Mouse (Mus musculus): Measurements from ENCODE around the gene Ifitm3.
"Not testable (repeated sequence)": the region's sequence is repeated elsewhere in the genome, so short reads cannot be mapped to it uniquely, and the experiment has no call there.

The Ifitm3 gene

DNA sequence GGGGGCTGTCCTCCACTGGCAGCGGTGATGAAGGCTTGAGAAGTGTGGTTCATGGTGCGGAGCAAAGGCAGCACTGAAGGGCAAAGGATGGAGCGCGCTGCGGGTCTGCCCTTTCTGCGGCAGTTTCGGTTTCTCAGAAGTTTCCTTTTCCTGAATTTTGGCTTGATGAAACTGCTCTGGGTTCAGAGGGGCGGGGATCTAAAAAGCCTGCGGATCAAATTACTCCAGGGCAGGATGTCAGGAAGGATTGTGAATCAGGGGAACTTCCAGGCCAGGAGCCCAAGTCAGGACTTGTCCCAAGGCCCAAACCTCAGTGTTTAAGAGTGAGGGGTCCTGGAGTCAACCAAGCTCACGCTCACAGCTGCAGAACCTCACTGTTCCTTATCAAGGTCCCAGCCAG lies at the start of gene Ifitm3:
Gene Ifitm3, minus strand, starts transcription at position 178 of the 400 bp plus-strand sequence.
- DNase-seq (ENCODE audit: low spot score in 2 of 2) = no peak

DNA sequence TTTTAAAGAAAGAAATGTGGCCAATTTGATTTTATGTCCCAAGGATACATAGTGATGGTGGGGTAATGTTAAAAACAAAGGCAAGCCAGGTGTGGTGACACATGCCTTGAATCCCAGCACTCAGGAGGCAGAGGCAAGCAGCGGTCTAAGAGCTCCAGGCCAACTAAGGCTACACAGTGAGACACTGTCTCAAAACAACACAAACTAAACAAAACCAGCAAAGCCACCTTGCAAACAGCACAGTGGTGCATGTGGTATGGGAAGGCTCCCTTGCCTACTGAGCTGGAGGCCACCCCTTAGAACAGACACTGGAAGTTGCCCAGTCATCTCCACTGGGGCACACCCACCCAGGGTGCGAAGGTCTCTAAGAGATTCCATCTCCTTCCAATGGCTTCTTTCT lies 49.4 kb upstream of the Ifitm3 start:
- no peak for DNase-seq (ENCODE audit: low spot score in 2 of 2)

DNA sequence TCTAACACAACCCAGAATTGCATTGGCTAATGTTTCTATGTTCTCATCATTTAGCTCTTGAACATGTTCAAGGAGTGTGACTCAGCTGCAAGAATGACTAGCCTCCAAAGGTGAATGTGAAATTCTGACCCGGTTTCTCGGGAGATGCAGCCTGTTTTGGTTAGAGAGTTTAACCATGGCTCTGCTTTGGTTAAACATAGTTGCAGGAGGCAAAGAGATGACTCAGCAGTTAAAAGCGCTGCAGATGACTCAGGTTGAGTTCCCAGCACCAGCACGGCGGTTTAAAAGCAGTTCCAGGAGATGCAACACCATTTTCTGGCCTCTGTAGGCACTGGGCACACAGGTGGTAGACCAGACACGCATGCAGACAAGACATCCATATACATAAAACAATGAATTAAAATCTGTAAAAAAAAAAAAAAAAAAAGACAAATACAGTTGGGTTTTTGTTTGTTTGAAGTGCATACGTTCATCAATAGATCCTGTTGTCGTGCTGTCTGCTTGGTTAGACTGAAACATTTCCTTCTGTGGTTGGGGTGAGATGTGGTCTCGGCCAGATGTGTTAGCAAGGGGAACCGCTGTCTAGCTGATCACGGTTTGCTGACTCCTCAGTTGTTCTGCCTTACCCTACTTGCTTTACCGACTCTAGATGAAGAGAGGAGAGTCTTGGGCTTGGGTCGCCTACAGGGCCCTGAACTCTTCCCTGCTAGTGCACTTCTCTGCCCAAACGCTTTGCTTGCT lies 48.2 kb upstream of the Ifitm3 start:
- DNase-seq (ENCODE audit: low spot score in 2 of 2) = no peak

DNA sequence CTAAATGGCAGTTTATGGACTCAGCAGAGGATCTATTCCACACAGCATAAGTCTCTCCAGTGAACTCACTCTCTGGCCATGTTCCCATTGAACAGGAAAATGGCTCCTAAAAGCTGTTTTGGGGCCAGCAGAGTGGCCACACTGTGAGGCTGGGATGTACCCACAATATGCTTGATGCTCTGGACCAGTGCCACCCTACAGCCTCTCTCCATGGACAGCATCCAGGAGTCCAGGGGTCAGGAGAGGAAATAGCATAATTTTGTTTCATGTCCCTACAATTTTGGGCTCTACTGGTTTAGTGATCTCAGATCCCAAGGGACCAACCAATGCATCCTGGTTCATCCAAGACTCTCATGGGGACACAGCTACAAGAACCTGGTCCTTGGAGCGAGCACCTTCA lies 47.0 kb upstream of the Ifitm3 start:
- DNase-seq (ENCODE audit: low spot score in 2 of 2) = no peak

DNA sequence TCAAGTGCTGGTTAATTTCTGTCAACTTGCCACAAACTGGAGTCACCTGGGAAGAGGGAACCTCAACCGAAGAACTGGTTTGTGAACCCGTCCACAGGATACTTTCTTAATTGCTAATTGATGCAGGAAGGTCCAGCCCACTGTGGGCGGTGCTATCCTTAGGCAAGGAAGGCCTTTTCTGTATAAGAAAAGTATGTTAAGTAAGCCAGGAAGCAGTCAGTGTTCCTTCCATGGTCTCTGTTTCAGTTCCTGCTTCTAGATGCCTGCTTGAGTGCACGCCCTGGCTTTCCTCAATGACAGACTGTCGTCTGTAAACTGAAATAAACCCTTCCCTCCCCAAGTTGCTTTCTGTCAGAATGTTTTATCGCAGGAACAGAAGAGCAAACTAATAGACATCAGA lies 46.4 kb upstream of the Ifitm3 start:
- no peak for DNase-seq (ENCODE audit: low spot score in 2 of 2)

DNA sequence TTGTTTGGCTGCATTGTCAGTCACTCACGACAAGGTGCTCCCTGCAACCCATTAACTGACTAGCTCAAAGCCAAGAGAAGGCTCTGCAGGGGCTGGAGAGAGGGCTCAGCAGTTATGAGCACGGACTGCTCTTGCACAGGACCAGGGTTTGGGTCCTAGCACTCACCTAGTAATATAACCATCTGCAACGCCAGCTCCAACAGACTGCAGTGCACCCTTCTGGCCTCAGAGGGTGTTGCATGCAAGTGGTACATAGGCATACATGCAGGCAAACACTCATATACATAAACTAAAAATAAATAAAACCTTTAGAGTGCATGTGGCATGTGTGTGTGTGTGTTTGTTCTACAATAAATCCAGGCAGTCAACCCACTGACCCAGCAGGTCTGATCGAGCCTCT lies 45.2 kb upstream of the Ifitm3 start:
- no peak for DNase-seq (ENCODE audit: low spot score in 2 of 2)

DNA sequence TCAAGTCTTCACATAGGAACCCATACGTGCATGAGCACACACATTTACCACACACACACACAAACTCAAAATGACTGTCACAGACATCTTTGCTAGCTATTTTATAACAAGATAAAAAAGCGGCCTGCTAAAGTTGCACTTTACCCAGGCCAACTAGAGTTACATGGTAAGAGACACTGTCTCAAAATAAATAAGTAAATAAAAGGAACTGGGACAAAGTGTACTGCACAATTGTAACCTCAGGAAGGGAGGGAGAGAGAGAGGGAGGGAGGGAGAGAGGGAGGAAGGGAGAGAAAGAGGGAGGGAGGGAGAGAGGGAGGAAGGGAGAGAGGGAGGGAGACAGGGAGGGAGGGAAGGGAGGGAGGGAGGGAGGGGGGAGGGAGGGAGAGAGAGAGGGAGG lies 41.9 kb upstream of the Ifitm3 start:
- no peak for DNase-seq (ENCODE audit: low spot score in 2 of 2)

DNA sequence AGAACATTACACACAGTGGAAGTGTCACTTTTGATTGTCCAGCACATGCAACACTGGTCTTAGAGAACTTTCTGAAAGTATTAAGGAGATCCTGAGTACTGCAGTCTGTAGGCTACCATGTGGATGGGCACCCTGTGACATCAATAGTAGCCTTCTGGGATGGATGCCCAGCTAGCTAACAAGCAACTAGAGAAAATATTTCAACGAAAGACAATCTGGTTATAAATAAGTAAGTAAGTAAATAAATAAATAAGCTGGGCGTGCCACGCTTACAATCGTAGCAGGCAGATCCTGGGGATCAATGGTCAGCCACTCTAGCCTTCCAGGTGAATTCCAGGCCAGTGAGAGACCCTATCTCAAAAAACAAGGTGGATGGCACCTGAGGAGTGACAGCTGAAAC lies 41.4 kb upstream of the Ifitm3 start:
- DNase-seq (ENCODE audit: low spot score in 2 of 2) = no peak

DNA sequence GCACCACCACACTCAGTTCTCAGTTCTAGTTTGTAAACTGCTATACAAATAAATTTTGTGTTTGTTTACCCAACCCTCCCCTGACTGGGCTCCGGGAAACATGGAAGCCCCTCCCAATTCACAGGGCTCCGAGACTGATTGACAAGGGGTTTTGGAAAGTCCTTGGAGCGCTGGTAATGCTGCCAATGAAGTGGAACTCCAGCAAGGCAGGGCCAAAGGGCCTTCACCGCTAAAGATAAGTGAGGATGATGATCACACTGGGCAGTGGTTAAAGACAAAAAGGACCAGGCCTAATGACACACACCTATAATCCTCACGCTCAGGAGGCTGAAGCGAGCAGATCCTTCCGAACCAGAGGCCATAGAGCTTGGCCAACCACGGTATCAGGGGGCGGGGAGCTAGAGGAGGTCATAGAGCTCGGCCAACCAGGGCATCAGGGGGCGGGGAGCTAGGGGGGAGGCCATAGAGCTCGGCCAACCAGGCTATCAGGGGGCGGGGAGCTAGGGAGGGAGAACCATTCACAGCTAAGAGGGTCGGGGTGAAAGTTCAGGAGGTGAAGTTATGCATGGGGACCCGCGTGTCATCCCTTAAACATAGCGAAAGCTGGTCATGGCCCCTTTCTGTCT lies 40.6 kb upstream of the Ifitm3 start:
- no peak for DNase-seq (ENCODE audit: low spot score in 2 of 2)

DNA sequence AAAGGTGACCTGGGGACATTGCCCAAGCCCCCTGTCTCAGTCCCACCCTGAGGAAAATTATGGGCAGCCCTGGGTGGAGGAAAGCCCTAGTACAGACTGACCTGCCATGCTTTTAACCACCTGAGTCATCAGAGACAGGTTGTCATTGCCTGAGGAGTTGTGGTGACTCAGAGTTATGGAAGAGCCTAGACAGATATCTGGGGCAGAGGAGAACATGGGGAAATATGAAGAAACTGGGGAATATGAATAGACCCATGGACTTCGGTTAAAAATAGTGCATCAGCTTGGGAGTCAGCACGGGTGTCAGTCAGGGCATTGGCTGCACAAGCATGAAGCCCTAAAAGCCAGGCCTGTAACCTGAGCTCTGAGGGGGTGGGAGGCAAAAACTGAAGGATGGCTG lies 38.8 kb upstream of the Ifitm3 start:
- DNase-seq (ENCODE audit: low spot score in 2 of 2) = no peak

DNA sequence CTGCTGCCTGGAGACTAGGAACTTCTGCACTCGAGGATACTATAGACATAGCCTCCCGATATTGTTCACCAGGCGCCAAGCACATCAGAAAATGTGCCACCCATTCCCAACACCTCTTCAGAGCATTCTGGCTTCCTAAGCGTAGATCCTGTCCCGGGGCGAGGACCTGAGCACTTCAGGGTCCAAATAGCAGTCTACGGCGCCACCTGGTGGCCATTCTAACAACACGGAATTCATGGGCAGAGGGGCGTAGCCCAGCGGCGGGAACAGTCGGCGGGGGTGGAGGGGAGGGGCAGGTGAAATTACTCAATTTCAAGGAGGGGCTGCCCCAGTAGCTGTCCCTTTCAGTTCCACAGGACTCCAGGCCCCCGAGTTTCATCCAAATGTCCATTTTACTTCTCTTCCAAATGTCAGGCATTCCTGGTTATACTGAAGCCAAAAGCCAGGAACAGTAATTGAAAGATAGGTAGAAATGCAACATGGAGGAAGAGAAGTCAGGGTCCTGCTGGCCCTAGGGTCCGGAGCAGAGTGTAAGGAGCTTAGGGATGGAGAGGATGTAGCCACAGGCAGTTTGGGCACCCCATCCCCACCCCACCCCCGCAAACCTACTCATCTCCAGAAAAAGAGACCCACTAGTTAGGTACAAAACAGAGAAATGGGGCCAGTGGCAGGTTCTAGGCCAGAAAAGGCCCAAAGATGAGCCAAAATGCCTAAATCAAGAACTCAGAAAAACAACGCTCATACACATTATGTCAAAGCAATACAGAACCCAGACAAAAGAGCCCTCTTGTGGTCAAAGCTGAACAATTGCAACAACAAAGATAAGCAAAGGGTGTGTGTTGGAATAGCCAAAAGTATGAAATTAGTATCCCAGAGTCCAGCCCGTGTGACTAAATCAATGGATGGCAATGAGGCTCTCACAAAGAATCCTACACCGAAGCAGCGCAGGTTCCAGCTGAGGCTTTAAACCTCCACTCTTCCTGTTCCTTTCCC lies 38.0 kb upstream of the Ifitm3 start:
- peak in 1 of 2 experiments; percentile 90 for DNase-seq (ENCODE audit: low spot score in 2 of 2)

DNA sequence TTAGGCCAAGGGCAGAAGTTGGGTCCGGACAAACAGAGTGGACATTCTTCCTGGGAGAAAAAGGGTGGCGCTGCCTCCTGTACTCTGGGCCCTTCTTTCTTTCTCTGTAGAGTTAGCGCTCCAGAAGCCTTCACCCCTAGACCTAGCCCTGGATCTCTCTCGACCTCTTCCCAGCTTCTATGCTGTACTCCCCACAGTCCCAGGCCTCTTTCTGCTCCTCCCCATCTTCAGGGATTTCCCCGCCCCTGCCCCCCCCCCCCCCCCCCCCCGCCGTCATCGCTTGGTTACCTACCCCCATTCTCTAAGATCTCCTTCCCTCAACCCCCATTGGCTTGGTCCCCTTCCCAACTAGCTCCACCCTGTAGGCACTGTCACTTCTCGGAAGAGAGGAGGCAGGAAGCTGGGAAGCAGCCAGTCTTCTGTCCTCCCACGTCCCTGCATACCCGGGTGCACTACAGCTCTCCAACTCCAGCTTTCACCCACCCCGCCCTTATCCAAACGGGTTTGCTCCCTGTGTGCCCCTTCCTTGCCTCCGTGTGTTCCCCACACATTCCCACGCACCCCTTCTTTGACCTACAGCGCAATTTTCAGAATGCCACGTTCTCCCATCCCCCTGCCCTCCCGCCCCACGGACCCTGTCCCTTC lies 37.1 kb upstream of the Ifitm3 start:
- DNase-seq (ENCODE audit: low spot score in 2 of 2) = peak in 1 of 2 experiments; percentile 73

DNA sequence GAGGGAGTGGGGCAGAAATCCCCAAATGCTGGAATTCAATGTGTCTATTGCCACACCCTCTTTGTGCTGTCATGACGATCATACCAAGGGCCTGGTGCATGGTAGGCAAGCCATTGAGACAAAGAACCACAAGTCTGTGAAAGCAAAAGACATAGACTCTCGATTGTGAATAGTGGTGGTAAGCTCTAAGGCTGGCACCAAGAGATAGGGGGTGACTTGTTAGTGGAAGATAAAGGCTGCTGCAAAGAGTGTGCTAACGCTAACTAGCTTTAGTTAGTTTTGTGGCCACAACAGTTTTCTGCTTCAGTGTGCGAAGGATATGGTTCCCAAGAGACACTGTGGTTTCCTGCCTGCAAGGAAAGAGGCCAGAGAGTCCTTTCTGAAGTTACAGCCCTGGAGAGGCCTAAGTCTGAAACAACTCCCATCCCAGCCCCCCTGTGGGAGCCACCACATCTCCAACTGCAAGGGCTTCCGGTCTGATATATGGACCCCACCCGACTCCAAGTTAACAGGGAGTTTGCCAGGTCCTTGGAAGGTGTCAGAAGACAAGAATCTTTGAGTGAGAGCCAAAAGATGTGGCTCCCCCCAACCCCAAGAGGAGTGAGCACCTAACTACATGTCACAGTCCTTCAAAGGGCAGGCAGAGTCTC lies 36.5 kb upstream of the Ifitm3 start:
- no peak for DNase-seq (ENCODE audit: low spot score in 2 of 2)

DNA sequence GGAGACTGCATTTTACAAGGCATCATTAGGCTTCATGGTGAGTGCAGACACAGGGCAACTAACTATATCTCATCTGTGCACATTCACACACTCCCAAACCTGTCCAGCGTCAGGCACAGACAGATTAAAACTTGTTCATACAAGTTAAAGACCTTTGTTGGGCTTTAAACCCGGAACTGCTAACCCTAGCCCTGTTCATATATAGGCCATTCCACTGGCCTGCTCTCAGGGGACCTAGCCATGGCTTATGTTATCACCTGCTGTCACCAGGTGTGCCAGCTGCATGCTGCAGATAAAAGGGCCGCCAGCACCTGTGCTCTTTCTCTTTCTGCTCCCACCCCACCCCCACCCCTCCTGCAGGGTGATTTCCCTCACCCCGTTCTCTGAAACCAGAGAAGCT lies 32.0 kb upstream of the Ifitm3 start:
- DNase-seq (ENCODE audit: low spot score in 2 of 2) = no peak

DNA sequence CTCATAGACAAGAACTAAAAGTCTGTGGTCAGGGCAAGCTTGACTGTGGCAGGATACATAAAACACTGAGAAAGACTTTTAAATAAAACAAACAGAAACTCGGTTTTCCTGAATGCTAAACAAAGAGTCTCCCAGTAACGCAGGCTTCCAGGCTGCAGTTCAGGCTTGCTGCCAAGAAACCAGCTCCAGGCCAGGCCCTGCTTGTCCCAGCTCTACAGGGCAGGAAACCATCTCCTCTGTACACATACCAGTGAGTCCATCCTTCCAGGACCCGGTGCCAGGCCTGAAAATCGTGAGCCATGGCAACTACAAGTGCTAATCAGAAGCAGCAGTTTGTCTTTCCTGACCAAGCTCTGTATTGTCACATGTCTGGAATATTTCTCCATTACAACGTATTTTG lies 31.1 kb upstream of the Ifitm3 start:
- DNase-seq (ENCODE audit: low spot score in 2 of 2) = no peak

DNA sequence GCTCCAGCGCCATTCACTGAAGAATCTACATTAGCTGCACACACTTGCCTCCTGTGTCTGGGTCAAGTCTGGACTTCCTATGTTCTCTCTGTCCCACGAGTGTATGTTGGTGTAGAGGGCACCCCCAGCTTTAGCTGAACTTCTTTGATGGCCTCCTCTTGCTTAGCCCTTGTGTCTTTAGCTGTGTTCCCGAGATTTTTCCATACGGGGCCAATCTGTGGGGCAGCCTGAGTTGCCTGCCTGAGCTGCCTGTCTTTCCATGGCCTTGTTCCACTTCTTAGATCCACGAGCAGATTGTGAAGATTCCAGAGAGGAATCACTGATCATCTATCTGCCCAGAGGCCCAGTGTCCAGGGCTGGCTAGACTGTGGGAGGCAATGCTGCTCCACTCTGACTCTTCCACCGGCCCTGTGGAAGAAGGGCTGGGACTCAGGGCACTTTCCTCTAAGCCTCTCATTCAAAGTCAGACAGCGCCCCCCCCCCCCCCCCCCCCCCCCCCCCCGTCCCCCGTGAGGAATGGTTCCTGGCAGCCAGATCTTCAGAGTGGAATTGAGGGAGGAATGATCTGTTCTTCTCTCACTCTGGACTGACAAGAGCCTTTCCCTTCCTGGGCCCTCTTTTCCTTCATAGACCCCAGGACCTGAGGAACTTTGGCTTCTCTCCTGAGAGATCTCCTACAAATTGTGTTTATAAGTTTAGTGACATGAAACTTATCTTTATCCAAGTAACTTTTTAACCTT lies 30.5 kb upstream of the Ifitm3 start:
- DNase-seq (ENCODE audit: low spot score in 2 of 2) = no peak

DNA sequence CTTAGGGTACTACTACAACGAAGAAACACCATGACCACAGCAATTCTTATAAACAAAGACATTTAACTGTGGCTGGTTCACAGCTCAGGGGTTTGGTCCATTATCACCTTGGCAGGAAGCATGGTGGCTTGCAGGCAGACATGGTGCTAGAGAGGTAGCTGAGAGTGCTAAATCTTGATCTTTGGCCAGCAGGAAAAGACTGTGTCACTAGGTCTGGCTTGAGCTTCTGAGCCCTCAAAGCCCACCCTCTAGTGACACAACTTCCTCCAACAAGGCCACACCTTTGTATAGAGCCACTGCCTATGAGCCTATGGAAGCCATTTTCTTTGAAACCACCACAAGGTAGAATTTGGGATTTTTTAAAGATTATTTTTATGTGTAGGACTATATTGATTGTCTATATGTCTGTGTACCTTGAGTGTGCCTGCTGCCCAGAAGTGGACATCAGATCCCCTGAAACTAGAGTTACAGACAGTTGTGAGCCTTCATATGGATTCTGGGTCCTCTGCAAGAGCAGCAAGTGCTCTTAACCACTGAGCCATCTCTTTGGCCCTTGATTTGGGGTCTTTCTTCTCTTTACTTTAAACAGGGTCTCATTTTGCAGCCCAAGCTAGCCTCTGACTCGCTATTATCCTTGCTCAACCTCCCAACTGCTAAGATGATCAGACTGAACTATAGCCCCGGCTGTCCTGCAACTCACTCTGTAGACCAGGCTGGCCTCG lies 29.0 kb upstream of the Ifitm3 start:
- no peak for DNase-seq (ENCODE audit: low spot score in 2 of 2)

DNA sequence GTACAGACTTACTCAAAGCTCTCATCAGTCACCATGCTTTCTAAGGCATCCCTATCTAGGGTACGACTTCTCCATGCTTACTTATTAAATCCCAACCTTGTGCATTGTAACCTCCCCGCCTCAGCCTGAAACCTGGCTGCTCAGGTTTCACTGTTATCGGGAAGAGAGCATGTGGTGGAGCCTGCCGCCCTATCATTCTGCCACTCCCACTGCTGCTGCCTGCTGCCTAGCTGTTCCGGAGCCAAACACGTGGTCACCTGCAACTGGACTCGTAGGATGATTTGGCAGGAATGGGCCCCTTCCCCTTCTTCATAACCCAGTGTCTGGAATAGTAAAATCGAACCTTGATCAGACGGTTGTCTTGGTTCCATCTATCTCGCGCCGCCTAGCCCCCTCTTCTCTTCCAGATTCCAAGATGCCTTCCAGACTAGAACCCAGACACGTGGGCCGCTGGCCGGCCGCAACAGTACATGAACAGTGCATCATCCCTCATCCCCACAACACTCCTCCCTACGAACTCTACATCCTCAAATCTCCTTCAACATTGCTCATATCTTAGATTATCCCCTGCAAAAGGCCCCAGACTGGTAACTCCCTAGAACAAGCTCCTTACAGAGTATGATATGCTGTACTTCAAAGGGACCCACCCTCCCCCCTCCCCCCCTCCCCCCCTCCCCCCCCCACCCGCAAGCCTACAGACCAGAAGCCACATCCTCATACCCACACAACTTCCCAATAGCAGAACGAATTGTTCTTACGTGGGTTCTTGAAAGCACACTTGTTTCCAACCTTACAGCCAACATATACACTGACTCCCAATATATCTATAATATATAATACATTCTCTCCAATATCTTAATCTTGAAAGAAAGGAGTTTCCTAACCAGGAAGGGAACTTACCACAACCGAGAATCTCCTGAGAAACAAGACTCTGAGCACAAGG lies 27.8 kb upstream of the Ifitm3 start:
- no peak for DNase-seq (ENCODE audit: low spot score in 2 of 2)

DNA sequence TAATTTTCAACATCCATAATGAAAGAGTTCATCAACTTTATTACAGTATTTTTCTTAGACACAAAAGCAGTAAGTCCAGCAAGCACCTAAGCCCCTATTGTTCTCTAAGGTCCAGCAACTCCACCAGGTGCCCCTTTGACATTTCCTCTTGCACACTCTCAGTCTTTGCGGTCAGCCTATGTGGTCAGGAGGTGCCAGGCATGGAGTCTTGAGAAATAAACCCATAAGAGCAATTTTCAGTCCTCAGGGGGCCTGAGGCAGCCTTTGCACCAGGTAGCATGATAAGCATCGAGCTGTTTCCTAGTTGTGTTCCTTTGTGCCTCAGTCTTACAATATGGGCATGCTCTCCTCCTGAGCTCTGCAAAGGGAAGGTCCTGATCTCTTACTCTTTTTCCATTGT lies 26.1 kb upstream of the Ifitm3 start:
- not testable (repeated sequence) for DNase-seq (ENCODE audit: low spot score in 2 of 2)
